Mouse (Mus musculus) hindbrain, embryonic 16.5 days (tissue): ENCODE measurements around the gene Ddx58. TPM values are rescaled to one million over a fixed set of nuclear protein-coding genes. Genes with fewer than 3 reads are reported as not detected.

Experiments used
- ATAC-seq: fragments of 200-750 bp; cut with Nextera tagmentation; 2 replicates; pipeline ENCODE4 v1.8.0; 2017; ENCODE audit warnings: moderate TSS enrichment, moderate library complexity
- H3K27ac ChIP-seq: fragments of 300-500 bp; sonication (generic); 2 replicates; pipeline ENCODE4 v1.5.1; 2014; ENCODE audit warnings: low read depth, mild to moderate bottlenecking, control low read depth, low read length, moderate library complexity
- H3K27me3 ChIP-seq: fragments of 300-500 bp; sonication (generic); replicated peaks from 2 replicates; pipeline ENCODE4 v1.6.1; 2014; ENCODE audit warnings: low read length; ENCODE audit not compliant: control insufficient read depth, insufficient read depth
- H3K36me3 ChIP-seq: fragments of 300-500 bp; sonication (generic); 2 replicates; pipeline ENCODE4 v1.6.1; 2014; ENCODE audit warnings: mild to moderate bottlenecking, low read length, moderate library complexity, mixed read lengths; ENCODE audit not compliant: control insufficient read depth, insufficient read depth
- H3K4me1 ChIP-seq: fragments of 300-500 bp; sonication (generic); 2 replicates; pipeline ENCODE4 v1.6.1; 2014; ENCODE audit warnings: low read depth, low read length; ENCODE audit not compliant: control insufficient read depth, insufficient read depth
- H3K4me2 ChIP-seq: fragments of 300-500 bp; sonication (generic); 2 replicates; pipeline ENCODE4 v1.6.1; 2014; ENCODE audit warnings: mild to moderate bottlenecking, low read length, control low read depth, moderate library complexity
- H3K4me3 ChIP-seq: fragments of 300-500 bp; sonication (generic); 2 replicates; pipeline ENCODE4 v1.5.1; 2014; ENCODE audit warnings: mild to moderate bottlenecking, low read length, control low read depth, moderate library complexity
- H3K9ac ChIP-seq: fragments of 300-500 bp; sonication (generic); 2 replicates; pipeline ENCODE4 v1.6.1; 2014; ENCODE audit warnings: low read depth, mild to moderate bottlenecking, control low read depth, low read length, moderate library complexity
- H3K9me3 ChIP-seq: fragments of 300-500 bp; sonication (generic); 2 replicates; pipeline ENCODE4 v1.6.1; 2014; ENCODE audit warnings: mild to moderate bottlenecking, low read length, moderate library complexity; ENCODE audit not compliant: control insufficient read depth
- WGBS: fragments of 180-500 bp; shearing (Covaris S2); extraction: QIAGEN DNeasy Blood & Tissue Kit; methylation state at CpG from one replicate; pipeline ENCODE4 v1.1.7; 2014; 5-methylcytosine and 5-hydroxymethylcytosine counted together
- polyA plus RNA-seq: library from polyadenylated mRNA; unstranded; fragments of >200 nt; fragmentation: Nextera tagmentation; extraction: Ambion mirVana; gene quantifications from 2 replicates; pipeline ENCODE4 v1.2.1, GENCODE M21; 2015

Gene Ddx58
- polyA plus RNA-seq, 1 experiment from 2014 or later = 3.3 TPM

- peaks cover 5% of the 10 kb centered on the region for H3K4me1 ChIP-seq
- WGBS = 40% methylated on average over 21 of the region's 21 CpGs
- no peak overlapping the region for H3K27ac ChIP-seq
- H3K4me2 ChIP-seq = no peak overlapping the region
- H3K27me3 ChIP-seq = no peaks in the 10 kb centered on the region
- no peaks in the 10 kb centered on the region for H3K36me3 ChIP-seq
- H3K9ac ChIP-seq = no peak overlapping the region
- no peak overlapping the region for H3K4me3 ChIP-seq
- ATAC-seq = no peak
- H3K9me3 ChIP-seq = no peaks in the 10 kb centered on the region
Observed at GRCm38 (mm10) chr4:40221876-40222585, 17.6 kb downstream of the Ddx58 start.

- Histone ChIP-seq H3K9me3 (no peaks in the 10 kb centered on the region), H3K4me3 (no peak overlapping the region), H3K27me3 (no peaks in the 10 kb centered on the region), H3K9ac (no peak overlapping the region), H3K27ac (no peak overlapping the region), H3K36me3 (no peaks in the 10 kb centered on the region), H3K4me1 (peaks cover 5% of the 10 kb centered on the region), H3K4me2 (no peak overlapping the region; the same call in 1 of the 2 replicates)
- WGBS = 34% methylated on average over 14 of the region's 14 CpGs
- no peak for ATAC-seq
Observed at GRCm38 (mm10) chr4:40221004-40221760, 18.4 kb downstream of the Ddx58 start.

- 0 out of 2 replicates have a peak overlapping the region, but pooled peaks have one; percentile 25 for H3K9ac ChIP-seq
- no peak for ATAC-seq
- H3K4me1 ChIP-seq = peaks cover 5% of the 10 kb centered on the region
- no peak overlapping the region for H3K27ac ChIP-seq
- H3K4me3 ChIP-seq = no peak overlapping the region; the same call in 1 of the 2 replicates
- no peaks in the 10 kb centered on the region for H3K36me3 ChIP-seq
- peak overlapping the region; percentile 43 for H3K4me2 ChIP-seq
- H3K9me3 ChIP-seq = no peaks in the 10 kb centered on the region
- no peaks in the 10 kb centered on the region for H3K27me3 ChIP-seq
- WGBS = 20% methylated on average over 12 of the region's 12 CpGs
Observed at GRCm38 (mm10) chr4:40220437-40220836, 19.2 kb downstream of the Ddx58 start.

GRCm38 (mm10) chr4:40218382-40218781 lies 21.2 kb downstream of the Ddx58 start:
- no peak for ATAC-seq
- H3K4me2 ChIP-seq = no peak overlapping the region

GRCm38 (mm10) chr4:40217910-40218309 lies 21.7 kb downstream of the Ddx58 start:
- H3K4me1 ChIP-seq = peaks cover 5% of the 10 kb centered on the region
- H3K36me3 ChIP-seq = no peaks in the 10 kb centered on the region
- H3K4me3 ChIP-seq = no peak overlapping the region
- ATAC-seq = no peak
- no peak overlapping the region for H3K4me2 ChIP-seq
- 66% methylated on average over 3 of the region's 3 CpGs for WGBS
- H3K27me3 ChIP-seq = no peaks in the 10 kb centered on the region
- H3K9me3 ChIP-seq = no peaks in the 10 kb centered on the region
- no peak overlapping the region for H3K9ac ChIP-seq
- no peak overlapping the region for H3K27ac ChIP-seq

More at GRCm38 (mm10) chr4:40218382-40218781, 21.2 kb downstream of the Ddx58 start:
- Histone ChIP-seq H3K9ac (no peak overlapping the region), H3K27me3 (no peaks in the 10 kb centered on the region), H3K4me3 (no peak overlapping the region), H3K27ac (no peak overlapping the region), H3K9me3 (no peaks in the 10 kb centered on the region), H3K4me1 (peaks cover 5% of the 10 kb centered on the region), H3K36me3 (no peaks in the 10 kb centered on the region)
- WGBS = 78% methylated on average over 7 of the region's 7 CpGs

GRCm38 (mm10) chr4:40212177-40212576 lies 27.5 kb downstream of the Ddx58 start:
- Histone ChIP-seq H3K36me3 (no peaks in the 10 kb centered on the region), H3K27me3 (no peaks in the 10 kb centered on the region), H3K4me1 (no peaks in the 10 kb centered on the region), H3K9ac (no peak overlapping the region), H3K4me3 (no peak overlapping the region), H3K9me3 (no peaks in the 10 kb centered on the region), H3K4me2 (no peak overlapping the region), H3K27ac (no peak overlapping the region)
- no peak for ATAC-seq
- WGBS = 83% methylated on average over 4 of the region's 6 CpGs

GRCm38 (mm10) chr4:40207701-40208100 lies 31.9 kb downstream of the Ddx58 start:
- H3K27ac ChIP-seq = no peak overlapping the region
- no peaks in the 10 kb centered on the region for H3K9me3 ChIP-seq
- no peak overlapping the region for H3K4me2 ChIP-seq
- no peak overlapping the region for H3K9ac ChIP-seq
- no peak overlapping the region for H3K4me3 ChIP-seq
- WGBS = 53% methylated on average over 5 of the region's 5 CpGs
- no peaks in the 10 kb centered on the region for H3K4me1 ChIP-seq
- ATAC-seq = no peak
- H3K36me3 ChIP-seq = no peaks in the 10 kb centered on the region
- H3K27me3 ChIP-seq = no peaks in the 10 kb centered on the region

GRCm38 (mm10) chr4:40205231-40205903 lies 34.3 kb downstream of the Ddx58 start:
- WGBS = 94% methylated on average over 22 of the region's 22 CpGs
- Histone ChIP-seq H3K36me3 (no peaks in the 10 kb centered on the region), H3K9ac (no peak overlapping the region), H3K4me1 (no peaks in the 10 kb centered on the region), H3K9me3 (no peaks in the 10 kb centered on the region), H3K4me3 (no peak overlapping the region), H3K27me3 (no peaks in the 10 kb centered on the region), H3K4me2 (no peak overlapping the region), H3K27ac (no peak overlapping the region)
- ATAC-seq = no peak

GRCm38 (mm10) chr4:40204374-40204773 lies 35.3 kb downstream of the Ddx58 start:
- WGBS = 97% methylated on average over 3 of the region's 3 CpGs
- Histone ChIP-seq H3K4me1 (no peaks in the 10 kb centered on the region), H3K36me3 (no peaks in the 10 kb centered on the region), H3K9me3 (no peaks in the 10 kb centered on the region), H3K4me2 (no peak overlapping the region), H3K27me3 (no peaks in the 10 kb centered on the region), H3K9ac (no peak overlapping the region), H3K4me3 (no peak overlapping the region), H3K27ac (no peak overlapping the region)
- no peak for ATAC-seq
